Mouse (Mus musculus) neural tube, postnatal 0 days (tissue): ENCODE results near the gene Snrpn. TPM values are rescaled to one million over a fixed set of nuclear protein-coding genes. Genes with fewer than 3 reads are reported as not detected.

Experiments
- polyA plus RNA-seq: library from polyadenylated mRNA; unstranded; fragments of >200 nt; fragmentation: Nextera tagmentation; extraction: Ambion mirVana; gene quantifications from 2 replicates; pipeline ENCODE4 v1.2.1, GENCODE M21; 2015

Snrpn gene
- 1,217 and 1,323 TPM in 2 replicates for polyA plus RNA-seq

GRCm38 (mm10) chr7:60139742-60140480 lies at the start of gene Snrpn:
Snrpn (minus strand) TSS chr7:60140219.

DNA sequence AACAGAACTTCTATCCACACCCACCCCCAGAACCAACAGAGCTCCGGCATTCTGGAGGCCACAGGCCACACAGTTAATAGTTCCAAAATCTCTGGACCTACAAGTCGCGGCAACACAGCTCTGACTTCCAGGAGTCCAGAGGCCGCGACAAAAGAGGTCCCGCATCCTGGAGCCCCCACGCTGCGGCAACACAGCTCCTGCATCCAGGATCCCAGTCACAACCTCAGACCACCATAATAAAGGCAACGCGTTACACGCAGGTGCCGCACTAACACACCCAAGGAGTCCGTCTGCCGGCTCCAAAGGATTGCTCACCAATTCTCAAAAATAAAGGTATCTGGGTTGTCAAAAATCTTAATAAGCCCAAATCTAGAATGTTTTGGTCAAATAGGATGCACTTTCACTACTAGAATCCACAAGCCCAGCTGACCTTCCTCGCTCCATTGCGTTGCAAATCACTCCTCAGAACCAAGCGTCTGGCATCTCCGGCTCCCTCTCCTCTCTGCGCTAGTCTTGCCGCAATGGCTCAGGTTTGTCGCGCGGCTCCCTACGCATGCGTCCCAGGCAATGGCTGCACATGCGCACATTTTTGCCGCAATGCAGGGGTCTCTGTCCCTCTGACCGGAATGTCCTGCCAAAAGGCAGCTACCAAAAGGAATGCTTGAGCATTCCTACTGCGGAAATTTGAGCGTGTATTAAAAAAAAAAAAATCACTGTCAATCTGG lies 135.3 kb downstream of the Snrpn start, which contains the start of the genes Snurf and Gm38393:
Snurf (minus strand) TSS at position 444 of the 725 bp plus-strand sequence.
Gm38393 (minus strand) TSS at position 459 of the 725 bp plus-strand sequence.

Other genes starting within 250 kb of the Snrpn start
- gene Snurf, start 135.2 kb downstream of the Snrpn start, polyA plus RNA-seq: 769 and 805 TPM in 2 replicates
- 5.0 and 6.1 TPM in 2 replicates for gene Gm38393, start 135.2 kb downstream of the Snrpn start, polyA plus RNA-seq